Mouse (Mus musculus): ENCODE data around the gene Slc44a1.

DNA sequence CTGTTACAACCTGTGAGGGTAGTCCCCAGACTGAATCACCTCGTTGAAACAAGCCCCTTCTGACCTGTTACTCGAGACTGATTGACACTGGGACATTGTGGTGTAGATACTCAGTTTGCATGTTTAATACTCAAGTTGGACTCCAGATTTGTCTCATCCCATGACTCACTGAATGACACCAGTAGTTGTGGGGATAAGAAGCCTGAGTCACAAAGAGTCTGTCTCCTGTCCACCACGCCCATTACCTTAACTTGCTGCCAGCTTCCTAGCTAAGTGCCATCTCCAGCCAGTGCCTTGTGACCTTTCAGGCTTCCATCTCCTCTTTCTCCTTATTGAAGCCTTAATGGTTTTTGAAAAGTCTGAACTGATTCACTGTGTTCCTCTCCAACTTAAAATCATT is 6.0 kb downstream of the Slc44a1 start:
- TF ChIP-seq CTCF (IDR thresholded peaks at IDR 0.05; ENCODE audit: low read depth, low read length) (no peak), POLR2A (IDR thresholded peaks at IDR 0.05; ENCODE audit: extremely low read depth, insufficient read depth, low read length) (no peak)
